Mouse (Mus musculus): ENCODE results near the gene 9930021J03Rik. TPM values are rescaled to one million over a fixed set of nuclear protein-coding genes. Genes with fewer than 3 reads are reported as not detected.

9930021J03Rik gene
- polyA plus RNA-seq (2014; fragmentation: Nextera tagmentation; extraction: Ambion mirVana): 8.0 and 9.1 TPM in 2 replicates

DNA sequence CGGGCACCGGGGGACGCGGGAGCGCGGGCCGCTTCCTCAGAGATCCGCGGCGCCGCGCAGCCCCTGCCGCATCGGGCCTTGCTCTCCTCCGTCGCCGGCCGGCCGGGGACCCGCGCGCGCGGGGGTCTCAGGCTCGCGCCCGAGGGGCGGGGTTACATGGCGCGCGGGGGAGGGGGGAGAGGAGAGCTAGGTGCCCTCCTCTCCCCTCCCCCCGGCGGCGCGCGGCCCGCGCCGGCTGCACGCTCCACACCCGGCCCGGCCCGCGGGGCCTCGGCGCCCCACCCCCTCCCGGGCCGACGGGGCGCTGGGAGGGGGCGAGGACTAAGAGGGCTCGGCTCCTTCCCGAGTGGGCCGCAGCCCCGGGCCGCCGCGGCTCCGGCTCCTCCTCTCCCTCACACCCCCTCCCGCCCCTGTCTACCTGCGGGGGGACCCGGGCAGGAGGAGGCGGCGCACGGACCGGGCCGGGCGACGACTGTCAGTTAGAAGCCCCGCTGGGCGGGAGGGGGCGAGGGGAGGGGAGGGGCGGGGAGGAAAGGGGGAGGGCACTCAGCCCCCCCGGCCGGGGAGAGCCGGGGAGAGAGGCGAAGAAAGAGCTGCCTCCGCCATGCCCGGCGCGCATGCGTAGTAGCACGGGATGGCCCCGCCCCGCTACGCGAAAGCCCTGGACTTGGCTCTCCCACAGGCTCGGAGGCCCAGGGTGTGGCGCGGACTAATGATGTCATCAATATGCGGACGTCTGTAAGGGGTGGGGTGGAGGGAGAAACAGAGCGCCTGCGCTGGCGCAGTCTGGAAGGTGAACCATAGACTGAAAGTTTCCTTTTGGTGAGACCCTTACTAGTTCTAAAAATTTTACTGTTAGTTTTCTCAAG lies at the start of gene 9930021J03Rik:
Gene 9930021J03Rik (minus strand): TSS at position 73 of the 869 bp plus-strand sequence.
- peak within 1 kb of the TSS; percentile 90 for H3K9ac ChIP-seq (ENCODE audit: low read depth, low read length)
- peak; percentile 99 for DNase-seq (ENCODE audit: low spot score)
- WGBS: under 1% methylated on average over 22 of the region's 95 CpGs

GRCm38 (mm10) chr19:29853711-29854110 lies 47.9 kb upstream of the 9930021J03Rik start:
- H3K9me3 ChIP-seq (ENCODE audit: control insufficient read depth, low read length): no peaks in the 10 kb centered on the region
- H3K36me3 ChIP-seq (ENCODE audit: control insufficient read depth, insufficient read depth, low read length): no peaks in the 10 kb centered on the region
- DNase-seq (ENCODE audit: low spot score) (no peak), ATAC-seq (ENCODE audit: low read depth) (no peak)
- no peak overlapping the region for H3K4me2 ChIP-seq (ENCODE audit: low read depth, low read length)
- 91% methylated on average over 5 of the region's 5 CpGs for WGBS
- no peak overlapping the region for H3K9ac ChIP-seq (ENCODE audit: low read depth, low read length)
- H3K27ac ChIP-seq (replicated peaks; ENCODE audit: low read depth, low read length): no peak overlapping the region
- H3K4me1 ChIP-seq (ENCODE audit: control insufficient read depth, insufficient read depth, low read length): peaks cover 5% of the 10 kb centered on the region; the same call in 1 of the 2 replicates
- no peaks in the 10 kb centered on the region for H3K27me3 ChIP-seq (replicated peaks; ENCODE audit: control insufficient read depth, insufficient read depth, low read length)
- H3K4me3 ChIP-seq (ENCODE audit: low read depth, low read length): no peak overlapping the region

More for the DNA sequence above, at the start of gene 9930021J03Rik:
- H3K27ac ChIP-seq (replicated peaks; ENCODE audit: low read depth, low read length): peak within 1 kb of the TSS; percentile 94
- ATAC-seq (ENCODE audit: low read depth): peak; percentile 93
- peak within 1 kb of the TSS; percentile 68 for H3K4me2 ChIP-seq (ENCODE audit: low read depth, low read length)
- H3K9me3 ChIP-seq (ENCODE audit: control insufficient read depth, low read length): no peaks in the 10 kb centered on the region
- H3K36me3 ChIP-seq (ENCODE audit: control insufficient read depth, insufficient read depth, low read length): peaks cover 25% of the 10 kb centered on the region
- H3K4me3 ChIP-seq (ENCODE audit: low read depth, low read length): peak within 1 kb of the TSS; percentile 91
- H3K27me3 ChIP-seq (replicated peaks; ENCODE audit: control insufficient read depth, insufficient read depth, low read length): no peaks in the 10 kb centered on the region
- peaks cover 14% of the 10 kb centered on the region for H3K4me1 ChIP-seq (ENCODE audit: control insufficient read depth, insufficient read depth, low read length)

GRCm38 (mm10) chr19:29851036-29851690 lies 45.4 kb upstream of the 9930021J03Rik start:
- H3K27ac ChIP-seq (replicated peaks; ENCODE audit: low read depth, low read length): no peak overlapping the region
- H3K4me1 ChIP-seq (ENCODE audit: control insufficient read depth, insufficient read depth, low read length): peaks cover 5% of the 10 kb centered on the region; the same call in 1 of the 2 replicates
- no peak overlapping the region for H3K4me2 ChIP-seq (ENCODE audit: low read depth, low read length)
- H3K4me3 ChIP-seq (ENCODE audit: low read depth, low read length): no peak overlapping the region
- DNase-seq (ENCODE audit: low spot score): peak; percentile 59
- WGBS: 41% methylated on average over 12 of the region's 12 CpGs
- no peaks in the 10 kb centered on the region for H3K36me3 ChIP-seq (ENCODE audit: control insufficient read depth, insufficient read depth, low read length)
- no peaks in the 10 kb centered on the region for H3K27me3 ChIP-seq (replicated peaks; ENCODE audit: control insufficient read depth, insufficient read depth, low read length)
- no peaks in the 10 kb centered on the region for H3K9me3 ChIP-seq (ENCODE audit: control insufficient read depth, low read length)
- no peak overlapping the region for H3K9ac ChIP-seq (ENCODE audit: low read depth, low read length)
- ATAC-seq (ENCODE audit: low read depth): peak; percentile 80

GRCm38 (mm10) chr19:29849924-29850551 lies 44.2 kb upstream of the 9930021J03Rik start:
- 82% methylated on average over 11 of the region's 11 CpGs for WGBS

GRCm38 (mm10) chr19:29844036-29844661 lies 38.4 kb upstream of the 9930021J03Rik start:
- peak; percentile 30; the same call in 1 of the 2 replicates for ATAC-seq (ENCODE audit: low read depth)
- peak; percentile 65 for DNase-seq (ENCODE audit: low spot score)
- H3K4me2 ChIP-seq (ENCODE audit: low read depth, low read length): peak overlapping the region; percentile 5; the same call in 1 of the 2 replicates
- H3K9ac ChIP-seq (ENCODE audit: low read depth, low read length): no peak overlapping the region
- peaks cover 18% of the 10 kb centered on the region for H3K4me1 ChIP-seq (ENCODE audit: control insufficient read depth, insufficient read depth, low read length)
- no peak overlapping the region for H3K4me3 ChIP-seq (ENCODE audit: low read depth, low read length)
- peak overlapping the region; percentile 47 for H3K27ac ChIP-seq (replicated peaks; ENCODE audit: low read depth, low read length)
- 41% methylated on average over 12 of the region's 12 CpGs for WGBS
- no peaks in the 10 kb centered on the region for H3K9me3 ChIP-seq (ENCODE audit: control insufficient read depth, low read length)
- H3K36me3 ChIP-seq (ENCODE audit: control insufficient read depth, insufficient read depth, low read length): no peaks in the 10 kb centered on the region
- H3K27me3 ChIP-seq (replicated peaks; ENCODE audit: control insufficient read depth, insufficient read depth, low read length): no peaks in the 10 kb centered on the region

More at GRCm38 (mm10) chr19:29849924-29850551, 44.2 kb upstream of the 9930021J03Rik start:
- no peaks in the 10 kb centered on the region for H3K27me3 ChIP-seq (replicated peaks; ENCODE audit: control insufficient read depth, insufficient read depth, low read length)
- H3K4me3 ChIP-seq (ENCODE audit: low read depth, low read length): no peak overlapping the region
- no peak overlapping the region for H3K27ac ChIP-seq (replicated peaks; ENCODE audit: low read depth, low read length)
- H3K4me2 ChIP-seq (ENCODE audit: low read depth, low read length): no peak overlapping the region
- H3K9me3 ChIP-seq (ENCODE audit: control insufficient read depth, low read length): no peaks in the 10 kb centered on the region
- ATAC-seq (ENCODE audit: low read depth): no peak
- no peak for DNase-seq (ENCODE audit: low spot score)
- H3K36me3 ChIP-seq (ENCODE audit: control insufficient read depth, insufficient read depth, low read length): no peaks in the 10 kb centered on the region
- peaks cover 7% of the 10 kb centered on the region; the same call in 1 of the 2 replicates for H3K4me1 ChIP-seq (ENCODE audit: control insufficient read depth, insufficient read depth, low read length)
- H3K9ac ChIP-seq (ENCODE audit: low read depth, low read length): no peak overlapping the region

DNA sequence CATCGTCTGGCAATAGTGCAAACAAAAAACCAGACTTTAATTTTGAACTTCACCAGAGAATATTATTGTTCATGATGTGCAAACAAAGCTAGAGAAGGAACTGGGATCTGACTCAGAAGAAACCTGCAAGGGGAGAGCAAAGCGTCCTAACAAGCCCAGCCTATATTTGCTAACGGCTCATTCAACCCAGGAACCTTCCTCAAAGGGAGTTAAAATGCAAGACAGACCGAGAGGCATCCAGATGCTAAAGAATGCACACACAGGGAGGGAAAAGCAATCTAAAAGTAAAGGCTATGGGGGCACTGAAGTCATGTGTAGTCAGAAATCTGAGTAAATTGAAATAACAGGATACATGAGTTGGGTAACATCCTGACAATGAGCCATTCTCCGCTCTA lies 37.8 kb upstream of the 9930021J03Rik start:
- Histone ChIP-seq H3K9ac (ENCODE audit: low read depth, low read length) (no peak overlapping the region), H3K4me3 (ENCODE audit: low read depth, low read length) (no peak overlapping the region), H3K9me3 (ENCODE audit: control insufficient read depth, low read length) (no peaks in the 10 kb centered on the region), H3K4me2 (ENCODE audit: low read depth, low read length) (peak overlapping the region; percentile 5; the same call in 1 of the 2 replicates), H3K4me1 (ENCODE audit: control insufficient read depth, insufficient read depth, low read length) (peaks cover 18% of the 10 kb centered on the region), H3K27ac (replicated peaks; ENCODE audit: low read depth, low read length) (peak overlapping the region; percentile 47), H3K36me3 (ENCODE audit: control insufficient read depth, insufficient read depth, low read length) (no peaks in the 10 kb centered on the region), H3K27me3 (replicated peaks; ENCODE audit: control insufficient read depth, insufficient read depth, low read length) (no peaks in the 10 kb centered on the region)
- WGBS: 25% methylated on average over 5 of the region's 5 CpGs
- ATAC-seq (ENCODE audit: low read depth) (peak; percentile 55), DNase-seq (ENCODE audit: low spot score) (peak; percentile 88)

DNA sequence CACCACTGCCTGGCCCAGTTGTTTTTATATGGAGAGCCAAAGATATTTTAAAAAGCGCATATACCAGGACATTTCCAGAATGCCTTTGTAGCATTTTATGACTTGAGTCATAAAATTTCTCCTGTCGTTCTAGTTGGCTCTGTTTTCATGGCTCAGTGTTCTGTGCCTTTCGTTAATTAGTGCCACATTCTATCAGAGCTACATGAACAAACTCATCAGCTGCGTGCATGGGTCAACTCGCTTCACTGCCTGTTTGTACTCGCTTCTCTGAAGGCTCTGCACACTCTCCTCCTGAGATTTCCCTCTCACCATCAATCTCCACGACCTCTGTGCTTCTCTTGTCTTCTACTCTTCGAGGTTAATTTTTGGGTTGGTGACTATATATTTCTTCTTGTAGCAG lies 37.2 kb upstream of the 9930021J03Rik start:
- no peaks in the 10 kb centered on the region for H3K36me3 ChIP-seq (ENCODE audit: control insufficient read depth, insufficient read depth, low read length)
- no peak overlapping the region for H3K9ac ChIP-seq (ENCODE audit: low read depth, low read length)
- H3K4me3 ChIP-seq (ENCODE audit: low read depth, low read length): no peak overlapping the region
- ATAC-seq (ENCODE audit: low read depth): no peak
- 60% methylated on average over 8 of the region's 8 CpGs for WGBS
- no peaks in the 10 kb centered on the region for H3K9me3 ChIP-seq (ENCODE audit: control insufficient read depth, low read length)
- peaks cover 18% of the 10 kb centered on the region for H3K4me1 ChIP-seq (ENCODE audit: control insufficient read depth, insufficient read depth, low read length)
- DNase-seq (ENCODE audit: low spot score): peak; percentile 34
- H3K4me2 ChIP-seq (ENCODE audit: low read depth, low read length): no peak overlapping the region
- H3K27me3 ChIP-seq (replicated peaks; ENCODE audit: control insufficient read depth, insufficient read depth, low read length): no peaks in the 10 kb centered on the region
- H3K27ac ChIP-seq (replicated peaks; ENCODE audit: low read depth, low read length): peak overlapping the region; percentile 47

DNA sequence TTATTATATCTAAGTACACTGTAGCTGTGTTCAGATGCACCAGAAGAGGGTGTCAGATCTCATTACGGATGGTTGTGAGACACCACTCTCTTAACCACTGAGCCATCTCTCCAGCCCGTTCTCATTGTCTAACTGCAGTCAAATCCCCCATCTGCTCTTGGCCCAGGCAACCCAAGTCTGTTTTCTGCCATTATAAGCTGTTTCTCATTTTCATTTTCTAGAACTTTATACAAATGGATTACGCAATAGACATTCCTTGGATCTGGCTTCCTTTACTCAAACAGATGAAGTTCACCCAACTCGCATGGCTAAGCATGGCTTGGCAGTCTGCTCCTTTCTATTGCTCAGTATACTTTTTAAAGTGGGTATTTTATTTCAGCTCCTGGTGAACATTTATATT lies 34.9 kb upstream of the 9930021J03Rik start:
- H3K36me3 ChIP-seq (ENCODE audit: control insufficient read depth, insufficient read depth, low read length): no peaks in the 10 kb centered on the region
- no peak overlapping the region for H3K4me3 ChIP-seq (ENCODE audit: low read depth, low read length)
- H3K4me2 ChIP-seq (ENCODE audit: low read depth, low read length): no peak overlapping the region
- H3K27me3 ChIP-seq (replicated peaks; ENCODE audit: control insufficient read depth, insufficient read depth, low read length): no peaks in the 10 kb centered on the region
- H3K4me1 ChIP-seq (ENCODE audit: control insufficient read depth, insufficient read depth, low read length): peaks cover 20% of the 10 kb centered on the region
- 66% methylated on average over 4 of the region's 4 CpGs for WGBS
- ATAC-seq (ENCODE audit: low read depth): no peak
- no peak overlapping the region for H3K9ac ChIP-seq (ENCODE audit: low read depth, low read length)
- H3K27ac ChIP-seq (replicated peaks; ENCODE audit: low read depth, low read length): no peak overlapping the region; the same call in 1 of the 2 replicates
- H3K9me3 ChIP-seq (ENCODE audit: control insufficient read depth, low read length): no peaks in the 10 kb centered on the region
- DNase-seq (ENCODE audit: low spot score): peak; percentile 81

All from embryonic facial prominence, embryonic 14.5 days (tissue).